Mouse (Mus musculus): ENCODE data around the gene Gm10322.

DNA sequence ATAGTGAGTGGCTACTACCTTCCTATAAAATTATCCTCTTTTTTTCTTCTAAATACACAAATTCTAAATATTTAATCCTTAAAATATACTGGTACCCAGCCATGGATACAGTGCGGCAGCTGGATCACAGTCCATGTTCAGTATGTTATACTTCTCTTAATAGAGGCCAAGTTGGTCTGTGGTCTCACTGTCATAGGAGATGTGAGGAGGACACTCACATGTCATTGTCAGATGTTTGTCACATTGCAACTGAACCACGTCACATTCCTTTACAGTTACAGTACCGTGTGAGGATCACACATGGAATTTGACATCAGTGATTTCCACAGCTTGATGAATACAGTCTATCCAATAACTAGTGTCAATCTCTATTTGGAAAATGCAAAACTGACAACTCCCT lies 36.2 kb upstream of the Gm10322 start:
- TF ChIP-seq CTCF (IDR thresholded peaks at IDR 0.05; ENCODE audit: extremely low read depth, insufficient read depth, low read length) (no peak), POLR2A (IDR thresholded peaks at IDR 0.05; ENCODE audit: extremely low read depth, insufficient read depth, low read length) (no peak)
